11 mouse cellular contexts compared by ENCODE assay signal in the genomic region with DNA sequence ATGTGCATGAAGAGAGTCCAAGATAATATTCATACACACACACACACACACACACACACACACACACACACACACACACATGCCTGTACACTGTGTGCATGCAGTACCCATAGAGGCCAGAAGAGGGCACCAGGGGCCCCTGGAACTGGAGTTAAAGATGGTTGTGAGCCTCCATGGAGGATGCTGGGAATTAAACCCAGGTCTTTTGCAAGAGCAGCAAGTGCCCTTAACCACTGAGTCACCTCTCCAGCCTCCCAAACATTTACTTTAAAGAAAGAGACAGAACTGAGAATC. TPM values are rescaled to one million over a fixed set of nuclear protein-coding genes. Genes with fewer than 3 reads are reported as not detected.
A peak's percentile ranks its signal among the peaks of the same experiment; 100 is the strongest.
DNase-seq lines count a peak whose midpoint lies in the region; ATAC-seq and TF ChIP-seq lines count a peak whose summit lies in the region.
"Had no signal": no experiment of that assay in that cellular context is flagged by ENCODE, and none has a peak within 500 bp of the region (broad histone marks: within the 10 kb centered on the region; RNA-seq: fewer than 3 reads in every experiment).

No protein-coding gene starts in this region.

- TF ChIP-seq CTCF in forebrain, postnatal 0 days (IDR thresholded peaks at IDR 0.05; ENCODE audit: low read depth): peak; percentile 38; the same call in 1 of the 2 replicates

- H3K9me3 ChIP-seq in forebrain, postnatal 0 days (ENCODE audit: low read length): no peaks in the 10 kb centered on the region
- no peaks in the 10 kb centered on the region for H3K9me3 ChIP-seq in forebrain, embryonic 16.5 days (ENCODE audit: control insufficient read depth, low read length)
- no peaks in the 10 kb centered on the region for H3K9me3 ChIP-seq in midbrain, embryonic 11.5 days (ENCODE audit: control insufficient read depth, low read length)
- H3K9me3 ChIP-seq in midbrain, embryonic 14.5 days (ENCODE audit: control insufficient read depth, low read length): no peaks in the 10 kb centered on the region
- H3K9me3 ChIP-seq in stomach, embryonic 16.5 days (replicated peaks; ENCODE audit: control insufficient read depth, low read length): no peaks in the 10 kb centered on the region
- H3K9me3 ChIP-seq in hindbrain, embryonic 11.5 days (ENCODE audit: control insufficient read depth, low read length): no peaks in the 10 kb centered on the region

- no peak for ATAC-seq in forebrain, postnatal 0 days
- ATAC-seq in forebrain, embryonic 16.5 days: no peak
- no peak for ATAC-seq in midbrain, embryonic 11.5 days (ENCODE audit: low FRiP score)
- ATAC-seq in midbrain, embryonic 14.5 days (ENCODE audit: low FRiP score, low TSS enrichment): no peak
- 0 out of 2 replicates have a peak, but pooled peaks have one; percentile 58 for ATAC-seq in erythroid progenitor cell, adult 5-6 weeks (replicated peaks; ENCODE audit: low FRiP score, poor library complexity, severe bottlenecking)
- ATAC-seq in stomach, embryonic 16.5 days (ENCODE audit: insufficient read depth, low FRiP score): no peak
- no peak for ATAC-seq in hindbrain, embryonic 11.5 days (ENCODE audit: low FRiP score)

- no peak overlapping the region for H3K4me3 ChIP-seq in forebrain, postnatal 0 days (ENCODE audit: low read depth, low read length)
- no peak overlapping the region for H3K4me3 ChIP-seq in forebrain, embryonic 16.5 days (replicated peaks; ENCODE audit: low read length)
- no peak overlapping the region for H3K4me3 ChIP-seq in midbrain, embryonic 11.5 days (ENCODE audit: low read depth, low read length)
- H3K4me3 ChIP-seq in midbrain, embryonic 14.5 days (replicated peaks; ENCODE audit: low read depth, low read length): no peak overlapping the region
- H3K4me3 ChIP-seq in stomach, embryonic 16.5 days (replicated peaks; ENCODE audit: low read length): no peak overlapping the region
- H3K4me3 ChIP-seq in hindbrain, embryonic 11.5 days (ENCODE audit: low read depth, low read length): no peak overlapping the region

- no peaks in the 10 kb centered on the region for H3K27me3 ChIP-seq in forebrain, postnatal 0 days (ENCODE audit: insufficient read depth, low read length)
- H3K27me3 ChIP-seq in forebrain, embryonic 16.5 days (replicated peaks; ENCODE audit: control insufficient read depth, insufficient read depth, low read length): no peaks in the 10 kb centered on the region
- no peaks in the 10 kb centered on the region for H3K27me3 ChIP-seq in midbrain, embryonic 11.5 days (ENCODE audit: control insufficient read depth, insufficient read depth, low read length)
- no peaks in the 10 kb centered on the region for H3K27me3 ChIP-seq in midbrain, embryonic 14.5 days (ENCODE audit: control insufficient read depth, insufficient read depth, low read length)
- no peaks in the 10 kb centered on the region for H3K27me3 ChIP-seq in stomach, embryonic 16.5 days (ENCODE audit: control insufficient read depth, insufficient read depth, low read length)
- H3K27me3 ChIP-seq in hindbrain, embryonic 11.5 days (ENCODE audit: control insufficient read depth, insufficient read depth, low read length): no peaks in the 10 kb centered on the region

- H3K4me2 ChIP-seq in forebrain, postnatal 0 days (ENCODE audit: low read depth): no peak overlapping the region
- no peak overlapping the region for H3K4me2 ChIP-seq in forebrain, embryonic 16.5 days (ENCODE audit: low read length)
- H3K4me2 ChIP-seq in midbrain, embryonic 11.5 days: no peak overlapping the region
- no peak overlapping the region for H3K4me2 ChIP-seq in midbrain, embryonic 14.5 days (ENCODE audit: low read length)
- no peak overlapping the region for H3K4me2 ChIP-seq in stomach, embryonic 16.5 days (ENCODE audit: low read depth, low read length)
- no peak overlapping the region for H3K4me2 ChIP-seq in hindbrain, embryonic 11.5 days (replicated peaks; ENCODE audit: low read depth, low read length)

- H3K4me1 ChIP-seq in forebrain, postnatal 0 days (ENCODE audit: insufficient read depth): no peaks in the 10 kb centered on the region
- H3K4me1 ChIP-seq in forebrain, embryonic 16.5 days (replicated peaks; ENCODE audit: control insufficient read depth, insufficient read depth, low read length): peaks cover 8% of the 10 kb centered on the region
- no peaks in the 10 kb centered on the region; the same call in 1 of the 2 replicates for H3K4me1 ChIP-seq in midbrain, embryonic 11.5 days (ENCODE audit: control insufficient read depth, insufficient read depth, low read length)
- no peaks in the 10 kb centered on the region for H3K4me1 ChIP-seq in midbrain, embryonic 14.5 days (ENCODE audit: control insufficient read depth, insufficient read depth, low read length)
- peaks cover 30% of the 10 kb centered on the region for H3K4me1 ChIP-seq in stomach, embryonic 16.5 days (ENCODE audit: control insufficient read depth, insufficient read depth, low read length)
- H3K4me1 ChIP-seq in hindbrain, embryonic 11.5 days (replicated peaks; ENCODE audit: control insufficient read depth, insufficient read depth, low read length): peaks cover 3% of the 10 kb centered on the region; the same call in 1 of the 2 replicates

- H3K36me3 ChIP-seq in forebrain, postnatal 0 days (ENCODE audit: insufficient read depth): no peaks in the 10 kb centered on the region
- H3K36me3 ChIP-seq in forebrain, embryonic 16.5 days (ENCODE audit: control insufficient read depth, insufficient read depth): no peaks in the 10 kb centered on the region
- no peaks in the 10 kb centered on the region for H3K36me3 ChIP-seq in midbrain, embryonic 11.5 days (ENCODE audit: control insufficient read depth, insufficient read depth, low read length)
- no peaks in the 10 kb centered on the region for H3K36me3 ChIP-seq in midbrain, embryonic 14.5 days (ENCODE audit: control insufficient read depth, insufficient read depth, low read length)
- no peaks in the 10 kb centered on the region for H3K36me3 ChIP-seq in stomach, embryonic 16.5 days (ENCODE audit: control insufficient read depth, insufficient read depth, low read length)
- no peaks in the 10 kb centered on the region for H3K36me3 ChIP-seq in hindbrain, embryonic 11.5 days (ENCODE audit: control insufficient read depth, insufficient read depth, low read length)

- no peak for DNase-seq in forebrain, postnatal 0 days
- DNase-seq in midbrain, embryonic 11.5 days (ENCODE audit: low spot score, missing footprints): peak; percentile 73
- DNase-seq in midbrain, embryonic 14.5 days: no peak
- no peak for DNase-seq in hindbrain, embryonic 11.5 days (ENCODE audit: low spot score)
- no peak for DNase-seq in ovary, adult 18-20 months (ENCODE audit: low spot score)
- DNase-seq: cerebellum, adult 18-20 months; left cerebral cortex, postnatal 4 days had no signal

- no peak overlapping the region for H3K9ac ChIP-seq in forebrain, postnatal 0 days
- H3K9ac ChIP-seq in forebrain, embryonic 16.5 days (replicated peaks; ENCODE audit: low read depth, low read length): no peak overlapping the region
- no peak overlapping the region for H3K9ac ChIP-seq in midbrain, embryonic 11.5 days (ENCODE audit: low read length)
- no peak overlapping the region for H3K9ac ChIP-seq in midbrain, embryonic 14.5 days (replicated peaks; ENCODE audit: low read length)
- no peak overlapping the region for H3K9ac ChIP-seq in stomach, embryonic 16.5 days (ENCODE audit: low read length)
- H3K9ac ChIP-seq in hindbrain, embryonic 11.5 days (ENCODE audit: low read depth, low read length): no peak overlapping the region

- no peak overlapping the region for H3K27ac ChIP-seq in forebrain, postnatal 0 days (ENCODE audit: low read depth, low read length)
- no peak overlapping the region for H3K27ac ChIP-seq in forebrain, embryonic 16.5 days (ENCODE audit: low read length)
- H3K27ac ChIP-seq in midbrain, embryonic 11.5 days (ENCODE audit: low read depth, low read length): no peak overlapping the region
- no peak overlapping the region for H3K27ac ChIP-seq in midbrain, embryonic 14.5 days (replicated peaks; ENCODE audit: low read depth, low read length)
- peak overlapping the region; percentile 62; the same call in 1 of the 2 replicates for H3K27ac ChIP-seq in stomach, embryonic 16.5 days (ENCODE audit: low read length)
- no peak overlapping the region for H3K27ac ChIP-seq in hindbrain, embryonic 11.5 days (ENCODE audit: low read depth, low read length)

RNA-seq across cellular contexts. Expression of gene Emc8, which starts 29.6 kb away (rescaled TPM):
- 29.1 and 43.7 TPM in 2 replicates for total RNA-seq in forebrain, postnatal 0 days (2014; rRNA removed)
- 104 and 113 TPM in 2 replicates for polyA plus RNA-seq in forebrain, postnatal 0 days (2015; fragmentation: Nextera tagmentation; extraction: Ambion mirVana)
- polyA plus RNA-seq in forebrain, embryonic 16.5 days (2015; fragmentation: Nextera tagmentation; extraction: Ambion mirVana): 145 and 148 TPM in 2 replicates
- 292 and 306 TPM in 2 replicates for polyA plus RNA-seq in midbrain, embryonic 11.5 days (2014; fragmentation: Nextera tagmentation; extraction: Ambion mirVana)
- 108 and 142 TPM in 2 replicates for polyA plus RNA-seq in midbrain, embryonic 14.5 days (2014; fragmentation: Nextera tagmentation; extraction: Ambion mirVana)
- 34.4 and 49.0 TPM in 2 replicates for total RNA-seq in erythroid progenitor cell, adult 5-6 weeks (2015; ENCODE audit: low replicate concordance)
- total RNA-seq in erythroid progenitor cell, adult 5-6 weeks (2017; ENCODE audit: low replicate concordance): 11.4 and 48.0 TPM in 2 replicates
- polyA plus RNA-seq in stomach, embryonic 16.5 days (2015; fragmentation: Nextera tagmentation; extraction: Ambion mirVana): 215 TPM in 2 replicates
- 273 and 276 TPM in 2 replicates for polyA plus RNA-seq in hindbrain, embryonic 11.5 days (2014; fragmentation: Nextera tagmentation; extraction: Ambion mirVana)

RNA-seq across cellular contexts. Expression of gene Cox4i1, which starts 29.9 kb away (rescaled TPM):
- total RNA-seq in forebrain, postnatal 0 days (2014; rRNA removed): 436 and 703 TPM in 2 replicates
- 1,351 and 1,499 TPM in 2 replicates for polyA plus RNA-seq in forebrain, postnatal 0 days (2015; fragmentation: Nextera tagmentation; extraction: Ambion mirVana)
- 935 and 953 TPM in 2 replicates for polyA plus RNA-seq in forebrain, embryonic 16.5 days (2015; fragmentation: Nextera tagmentation; extraction: Ambion mirVana)
- 937 and 953 TPM in 2 replicates for polyA plus RNA-seq in midbrain, embryonic 11.5 days (2014; fragmentation: Nextera tagmentation; extraction: Ambion mirVana)
- 1,016 and 1,147 TPM in 2 replicates for polyA plus RNA-seq in midbrain, embryonic 14.5 days (2014; fragmentation: Nextera tagmentation; extraction: Ambion mirVana)
- total RNA-seq in erythroid progenitor cell, adult 5-6 weeks (2015; ENCODE audit: low replicate concordance): 389 and 392 TPM in 2 replicates
- 156 and 224 TPM in 2 replicates for total RNA-seq in erythroid progenitor cell, adult 5-6 weeks (2017; ENCODE audit: low replicate concordance)
- 1,110 and 1,163 TPM in 2 replicates for polyA plus RNA-seq in stomach, embryonic 16.5 days (2015; fragmentation: Nextera tagmentation; extraction: Ambion mirVana)
- polyA plus RNA-seq in hindbrain, embryonic 11.5 days (2014; fragmentation: Nextera tagmentation; extraction: Ambion mirVana): 977 and 997 TPM in 2 replicates

RNA-seq across cellular contexts. Expression of gene Gm27021, which starts 30.0 kb away (rescaled TPM):
- total RNA-seq in forebrain, postnatal 0 days (2014; rRNA removed): 7.0 and 9.2 TPM in 2 replicates
- polyA plus RNA-seq in forebrain, postnatal 0 days (2015; fragmentation: Nextera tagmentation; extraction: Ambion mirVana): 12.4 and 14.8 TPM in 2 replicates
- 5.5 and 9.6 TPM in 2 replicates for polyA plus RNA-seq in forebrain, embryonic 16.5 days (2015; fragmentation: Nextera tagmentation; extraction: Ambion mirVana)
- polyA plus RNA-seq in midbrain, embryonic 11.5 days (2014; fragmentation: Nextera tagmentation; extraction: Ambion mirVana): 3.4 and 3.5 TPM in 2 replicates
- 4.9 and 5.1 TPM in 2 replicates for polyA plus RNA-seq in midbrain, embryonic 14.5 days (2014; fragmentation: Nextera tagmentation; extraction: Ambion mirVana)
- not detected in 2 replicates for total RNA-seq in erythroid progenitor cell, adult 5-6 weeks (2015; ENCODE audit: low replicate concordance)
- not detected in 2 replicates for total RNA-seq in erythroid progenitor cell, adult 5-6 weeks (2017; ENCODE audit: low replicate concordance)
- polyA plus RNA-seq in stomach, embryonic 16.5 days (2015; fragmentation: Nextera tagmentation; extraction: Ambion mirVana): 1.9 and 2.0 TPM in 2 replicates
- 2.6 and 3.1 TPM in 2 replicates for polyA plus RNA-seq in hindbrain, embryonic 11.5 days (2014; fragmentation: Nextera tagmentation; extraction: Ambion mirVana)
- total RNA-seq: hematopoietic stem cell, adult 5-6 weeks had no signal

RNA-seq across cellular contexts. Expression of gene Irf8, which starts 38.2 kb away (rescaled TPM):
- total RNA-seq in forebrain, postnatal 0 days (2014; rRNA removed): 2.8 and 3.3 TPM in 2 replicates
- 4.6 and 5.8 TPM in 2 replicates for polyA plus RNA-seq in forebrain, postnatal 0 days (2015; fragmentation: Nextera tagmentation; extraction: Ambion mirVana)
- 3.6 and 4.2 TPM in 2 replicates for polyA plus RNA-seq in forebrain, embryonic 16.5 days (2015; fragmentation: Nextera tagmentation; extraction: Ambion mirVana)
- 4.7 and 4.9 TPM in 2 replicates for polyA plus RNA-seq in midbrain, embryonic 11.5 days (2014; fragmentation: Nextera tagmentation; extraction: Ambion mirVana)
- 2.0 and 4.0 TPM in 2 replicates for polyA plus RNA-seq in midbrain, embryonic 14.5 days (2014; fragmentation: Nextera tagmentation; extraction: Ambion mirVana)
- 11.9 and 18.9 TPM in 2 replicates for total RNA-seq in erythroid progenitor cell, adult 5-6 weeks (2015; ENCODE audit: low replicate concordance)
- 11.4 and 20.3 TPM in 2 replicates for total RNA-seq in erythroid progenitor cell, adult 5-6 weeks (2017; ENCODE audit: low replicate concordance)
- polyA plus RNA-seq in stomach, embryonic 16.5 days (2015; fragmentation: Nextera tagmentation; extraction: Ambion mirVana): 22.3 and 25.4 TPM in 2 replicates
- 3.6 and 3.9 TPM in 2 replicates for polyA plus RNA-seq in hindbrain, embryonic 11.5 days (2014; fragmentation: Nextera tagmentation; extraction: Ambion mirVana)

RNA-seq across cellular contexts. Expression of gene 1190005I06Rik, which starts 50.5 kb away (rescaled TPM):
- 18.5 and 25.9 TPM in 2 replicates for total RNA-seq in forebrain, postnatal 0 days (2014; rRNA removed)
- polyA plus RNA-seq in forebrain, postnatal 0 days (2015; fragmentation: Nextera tagmentation; extraction: Ambion mirVana): 21.7 and 22.7 TPM in 2 replicates
- 8.4 and 11.0 TPM in 2 replicates for polyA plus RNA-seq in forebrain, embryonic 16.5 days (2015; fragmentation: Nextera tagmentation; extraction: Ambion mirVana)
- polyA plus RNA-seq in midbrain, embryonic 11.5 days (2014; fragmentation: Nextera tagmentation; extraction: Ambion mirVana): 2.9 and 4.4 TPM in 2 replicates
- polyA plus RNA-seq in midbrain, embryonic 14.5 days (2014; fragmentation: Nextera tagmentation; extraction: Ambion mirVana): 11.8 and 12.8 TPM in 2 replicates
- total RNA-seq in erythroid progenitor cell, adult 5-6 weeks (2015; ENCODE audit: low replicate concordance): not detected in 2 replicates
- not detected in 2 replicates for total RNA-seq in erythroid progenitor cell, adult 5-6 weeks (2017; ENCODE audit: low replicate concordance)
- polyA plus RNA-seq in stomach, embryonic 16.5 days (2015; fragmentation: Nextera tagmentation; extraction: Ambion mirVana): 3.4 TPM in 2 replicates
- polyA plus RNA-seq in hindbrain, embryonic 11.5 days (2014; fragmentation: Nextera tagmentation; extraction: Ambion mirVana): 2.4 and 3.7 TPM in 2 replicates
- total RNA-seq: hematopoietic stem cell, adult 5-6 weeks had no signal
